Mouse (Mus musculus): ENCODE measurements around the gene Gm36245. TPM values are rescaled to one million over a fixed set of nuclear protein-coding genes. Genes with fewer than 3 reads are reported as not detected.

Gene Gm36245
- not detected for total RNA-seq (2023)

GRCm38 (mm10) chr15:77598958-77599357, at the start of gene Gm36245:
Gene Gm36245 (plus strand): TSS chr15:77599258.

GRCm38 (mm10) chr15:77561792-77562191, 37.3 kb upstream of the Gm36245 start, which contains the start of gene 1700025B11Rik:
Gene 1700025B11Rik (minus strand): TSS chr15:77561892.

GRCm38 (mm10) chr15:77595961-77596360, 3.1 kb upstream of the Gm36245 start, which contains the start of gene Apol10b:
Gene Apol10b (minus strand): TSS chr15:77596125.

DNA sequence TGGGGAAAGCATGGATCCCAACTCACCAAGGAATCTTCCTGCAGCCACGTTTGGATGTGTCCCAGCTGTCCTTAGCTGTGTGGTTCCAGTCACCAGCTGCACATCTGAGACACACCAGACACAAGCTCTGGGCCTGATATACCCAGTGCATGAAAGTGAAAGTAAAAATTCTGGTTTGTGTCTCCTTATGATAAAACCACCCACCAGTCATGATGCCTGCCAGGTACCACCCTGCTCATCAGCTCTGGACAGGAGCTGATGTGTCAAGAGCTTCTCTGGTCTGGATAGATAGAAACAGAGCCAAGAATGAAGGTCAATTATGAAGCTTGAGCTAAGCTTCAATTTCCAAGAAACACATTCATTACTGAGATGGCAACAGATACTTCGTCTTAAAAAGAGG, 44.1 kb downstream of the Gm36245 start, which contains the start of gene Apol11b:
Apol11b (minus strand) TSS at position 111 of the 400 bp plus-strand sequence.

Other genes with a start within 250 kb of the Gm36245 start
- gene Apol7a, start 200.1 kb upstream of the Gm36245 start, total RNA-seq (2023): not detected
- 7.3 TPM for gene Apol9a, start 188.1 kb upstream of the Gm36245 start, total RNA-seq (2023)
- gene Apol7b, start 151.8 kb upstream of the Gm36245 start, total RNA-seq (2023): 0.74 TPM
- gene Apol10a, start 122.2 kb upstream of the Gm36245 start, total RNA-seq (2023): not detected
- gene Apol11a, start 91.0 kb upstream of the Gm36245 start, total RNA-seq (2023): 2.8 TPM
- 1.2 TPM for gene Apol7c, start 65.9 kb upstream of the Gm36245 start, total RNA-seq (2023)
- not detected for gene 1700025B11Rik, start 37.4 kb upstream of the Gm36245 start, total RNA-seq (2023)
- gene Apol10b, start 3.1 kb upstream of the Gm36245 start, total RNA-seq (2023): 1.5 TPM
- gene Apol11b, start 44.0 kb downstream of the Gm36245 start, total RNA-seq (2023): 8.5 TPM
- 37.2 TPM for gene Apol7e, start 99.6 kb downstream of the Gm36245 start, total RNA-seq (2023)
- gene Apol9b, start 129.8 kb downstream of the Gm36245 start, total RNA-seq (2023): 1.8 TPM
- gene Apol8, start 157.7 kb downstream of the Gm36245 start, total RNA-seq (2023): 23.1 TPM
- gene Myh9, start 242.9 kb downstream of the Gm36245 start, total RNA-seq (2023): 1,228 TPM

All from CD4-positive naive resting alpha-beta T cell, adult 57 days (primary cell).